Mouse (Mus musculus): ENCODE data around the gene Zmynd15.
A peak's percentile ranks its signal among the peaks of the same experiment; 100 is the strongest.
"Not testable (repeated sequence)": the region's sequence is repeated elsewhere in the genome, so short reads cannot be mapped to it uniquely, and the experiment has no call there.

Zmynd15 gene

DNA sequence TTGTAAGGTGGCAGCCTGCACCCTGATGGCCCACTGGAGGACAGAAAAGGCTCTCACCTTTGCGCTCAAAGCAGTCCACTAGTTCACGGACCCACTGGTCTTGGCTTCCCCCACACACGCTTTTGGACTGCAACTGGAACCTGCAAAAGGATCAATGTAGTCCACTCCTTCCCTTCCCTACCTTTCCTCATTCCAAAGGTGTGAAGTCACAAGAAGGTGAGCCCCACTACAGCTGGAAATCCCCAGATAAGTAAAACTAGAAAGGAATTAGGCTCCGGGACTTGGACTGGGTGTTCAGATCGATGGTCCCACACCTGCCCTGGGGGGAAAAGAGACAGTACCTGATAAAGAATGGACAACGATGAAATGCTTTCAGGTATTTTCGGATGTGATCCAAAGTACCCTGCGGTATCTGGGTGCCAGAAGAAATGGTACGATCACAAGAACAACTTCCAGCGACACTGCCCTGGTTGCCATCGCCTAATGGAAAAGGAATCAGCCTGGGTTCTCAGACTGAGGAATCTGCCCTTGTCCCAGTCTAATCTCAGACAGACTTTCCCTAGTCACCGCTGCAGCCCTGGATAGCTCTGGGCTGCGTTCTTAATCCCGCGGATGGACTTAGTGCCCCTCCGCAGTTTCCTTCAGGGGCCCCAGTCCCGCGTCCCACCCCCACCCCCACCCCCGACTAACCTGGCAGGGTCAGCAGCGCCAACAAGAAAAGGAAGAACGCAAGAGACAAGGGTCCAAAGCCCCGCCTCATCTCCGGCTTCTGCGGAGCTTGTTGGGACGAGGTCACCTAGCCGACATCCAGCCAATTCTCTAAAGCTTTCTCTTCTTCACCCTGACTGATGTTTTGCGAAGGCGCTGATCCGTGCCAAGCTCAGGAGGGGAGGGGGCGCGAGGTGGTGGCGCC is at the start of gene Zmynd15:
TSS of gene Zmynd15 (plus strand) at position 746 of the 913 bp plus-strand sequence.
- DNase-seq (ENCODE audit: low read depth, low spot score) = peak; percentile 16

DNA sequence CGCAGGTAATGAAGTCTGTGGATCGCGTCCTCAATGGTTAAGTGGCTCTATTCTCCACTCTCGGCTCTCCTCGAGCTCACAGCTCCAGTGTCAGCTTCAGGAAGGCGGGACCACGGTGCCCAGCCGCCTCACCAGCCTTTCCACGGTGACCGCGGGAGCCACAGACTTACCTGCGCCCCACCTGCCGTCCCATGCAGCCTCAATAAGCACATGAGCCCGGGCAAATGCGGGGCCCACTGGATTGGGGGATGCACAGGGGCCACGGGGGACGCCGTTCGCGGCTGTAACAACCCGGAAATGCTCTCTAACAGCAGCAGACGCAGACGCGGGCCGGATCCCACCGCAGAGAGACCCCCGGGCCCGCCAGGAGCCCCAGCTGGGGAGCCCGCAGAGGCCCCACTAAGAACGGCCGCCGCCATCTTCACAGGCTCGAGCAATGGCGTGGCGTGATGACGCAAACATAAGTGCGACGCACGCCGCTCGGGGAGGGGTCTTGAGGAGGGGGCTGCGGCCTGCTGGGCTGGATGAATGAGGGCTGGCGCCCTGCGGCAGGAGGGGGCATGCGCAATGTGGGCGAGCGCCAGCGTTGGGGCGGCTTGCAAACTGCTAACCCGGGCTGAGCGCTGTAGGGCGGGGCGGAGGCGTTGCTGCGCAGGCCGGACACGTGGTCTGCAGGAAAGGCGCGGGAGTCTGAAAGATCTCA is 49.5 kb upstream of the Zmynd15 start, which contains the start of gene Pelp1:
TSS of gene Pelp1 (minus strand) at position 438 of the 703 bp plus-strand sequence.
- peak; percentile 87 for DNase-seq (ENCODE audit: low read depth, low spot score)

DNA sequence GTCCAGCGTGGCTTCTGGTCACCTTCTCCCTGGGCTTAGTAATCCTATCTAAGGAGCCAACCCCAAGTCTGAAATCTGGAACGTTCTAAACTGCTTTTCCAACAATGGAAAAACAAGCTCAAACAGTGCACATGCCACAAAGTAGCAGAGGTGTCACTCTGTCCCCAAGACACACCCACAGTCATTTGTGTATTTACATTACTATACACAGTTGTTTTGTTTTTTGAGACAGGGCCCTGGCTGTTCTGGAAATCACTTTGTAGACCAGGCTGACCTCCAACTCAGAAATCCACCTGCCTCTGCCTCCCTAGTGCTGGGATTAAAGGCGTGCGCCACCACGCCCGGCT is 49.0 kb upstream of the Zmynd15 start:
- DNase-seq (ENCODE audit: low read depth, low spot score) = no peak

DNA sequence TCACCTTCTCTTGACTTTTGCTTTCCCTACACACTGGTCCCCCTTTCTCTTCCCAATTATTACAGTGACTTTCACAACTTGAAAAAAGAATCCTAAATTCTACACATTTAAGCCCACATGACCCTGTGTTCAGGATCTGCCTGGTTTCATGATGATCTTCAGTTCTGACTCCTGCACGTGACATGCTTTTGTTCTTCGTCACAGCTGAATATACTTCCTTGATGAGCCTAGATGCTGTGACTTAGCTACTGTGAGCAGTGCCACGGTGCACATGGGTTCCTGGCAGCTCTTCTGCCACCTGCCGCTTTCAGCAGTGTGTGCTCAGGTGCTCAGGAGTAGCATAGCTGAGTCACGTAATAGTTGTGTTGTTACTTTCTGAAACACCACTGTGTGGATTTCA is 46.6 kb upstream of the Zmynd15 start:
- no peak for DNase-seq (ENCODE audit: low read depth, low spot score)

DNA sequence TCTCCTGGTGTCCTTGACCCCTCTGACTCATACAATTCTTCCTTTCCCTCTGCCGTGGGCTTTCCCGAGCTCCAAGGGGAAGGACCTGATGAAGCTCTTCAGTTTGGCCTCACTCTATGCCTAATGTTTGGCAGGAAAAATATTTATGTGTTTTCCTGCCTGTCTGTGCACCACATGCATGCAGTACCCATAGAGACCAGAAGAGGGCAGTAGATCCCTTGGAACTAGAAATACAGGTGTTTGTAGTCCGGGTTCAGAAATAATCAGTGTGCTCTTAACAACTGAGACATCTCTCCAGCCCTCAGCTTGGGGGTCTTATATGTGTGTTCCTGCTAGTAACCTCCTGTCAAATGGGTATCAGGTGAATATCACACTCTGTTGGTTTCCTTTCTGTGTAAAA is 45.3 kb upstream of the Zmynd15 start:
- peak; percentile 62 for DNase-seq (ENCODE audit: low read depth, low spot score)

DNA sequence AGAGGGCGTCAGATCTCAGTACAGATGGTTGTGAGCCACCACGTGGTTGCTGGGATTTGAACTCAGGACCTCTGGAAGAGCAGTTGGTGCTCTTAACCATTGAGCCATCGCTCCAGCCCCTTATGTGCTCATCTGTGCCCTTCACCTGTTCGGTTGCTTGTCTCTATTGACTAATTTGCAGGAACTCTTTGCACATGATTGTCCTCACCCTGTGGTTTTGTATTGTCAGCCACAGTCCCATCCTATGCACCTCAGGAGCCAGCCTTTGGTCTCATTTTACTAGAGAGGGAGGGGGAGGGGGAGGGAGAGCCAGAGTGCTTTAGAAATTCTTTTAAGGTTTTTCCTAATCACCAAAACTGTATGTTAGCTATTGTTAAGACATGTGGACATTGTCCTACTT is 41.0 kb upstream of the Zmynd15 start:
- no peak for DNase-seq (ENCODE audit: low read depth, low spot score)

DNA sequence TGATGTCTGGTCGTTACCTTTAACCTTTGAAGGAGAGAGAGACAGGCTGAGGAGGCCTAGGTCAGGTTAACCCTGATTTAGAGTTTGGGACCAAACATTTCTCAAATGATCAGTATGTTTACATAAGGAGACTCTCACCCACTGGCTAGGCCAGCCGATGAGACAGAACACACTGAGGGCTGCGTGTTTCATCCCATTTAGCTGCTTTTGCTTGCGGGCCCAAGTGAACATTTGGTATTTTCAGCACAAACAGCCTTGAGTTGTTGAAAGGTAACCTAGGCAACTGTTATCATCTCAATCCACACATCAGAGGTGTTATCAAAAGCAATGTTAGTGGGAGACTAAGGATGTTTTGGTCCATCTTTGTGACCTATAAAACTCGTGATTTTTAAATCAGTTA is 39.7 kb upstream of the Zmynd15 start:
- DNase-seq (ENCODE audit: low read depth, low spot score) = no peak

DNA sequence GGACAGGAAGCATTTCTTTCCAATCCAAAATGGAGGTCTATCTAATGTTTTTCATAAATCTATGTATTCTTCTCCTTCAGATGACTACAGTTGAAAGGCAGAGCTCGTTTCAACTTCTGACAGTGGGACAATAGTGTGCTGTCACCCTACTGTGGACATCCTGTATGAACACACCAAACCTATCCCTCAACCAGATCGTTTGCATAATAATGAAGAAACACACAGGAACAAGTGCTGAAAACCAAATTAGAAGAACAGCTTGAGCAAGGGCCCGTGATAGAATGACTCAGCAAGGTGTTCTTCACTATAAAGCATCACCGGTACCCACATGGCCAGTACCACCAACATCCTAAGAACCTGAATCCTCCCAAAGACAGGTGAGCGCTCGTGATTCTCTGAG is 32.6 kb upstream of the Zmynd15 start:
- DNase-seq (ENCODE audit: low read depth, low spot score) = not testable (repeated sequence)

DNA sequence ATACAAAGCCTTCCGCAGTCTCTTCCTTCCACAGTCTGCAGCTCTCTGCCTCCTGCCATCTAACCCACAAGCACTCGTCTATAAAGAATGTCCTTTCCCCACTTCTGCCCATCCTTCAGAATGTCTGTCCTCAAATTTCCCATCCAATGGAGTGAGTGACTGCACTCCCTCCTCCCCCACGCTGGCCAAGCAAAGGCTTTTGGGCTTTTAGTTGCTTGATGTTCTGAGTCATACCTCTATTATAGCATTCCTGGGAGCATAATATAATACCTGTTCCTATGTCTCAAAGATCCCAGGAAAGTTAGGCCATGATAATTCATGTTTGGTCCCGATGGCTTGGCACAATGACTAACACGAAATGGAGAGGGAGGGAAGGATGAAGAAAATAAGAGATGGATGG is 27.7 kb upstream of the Zmynd15 start:
- DNase-seq (ENCODE audit: low read depth, low spot score) = no peak

DNA sequence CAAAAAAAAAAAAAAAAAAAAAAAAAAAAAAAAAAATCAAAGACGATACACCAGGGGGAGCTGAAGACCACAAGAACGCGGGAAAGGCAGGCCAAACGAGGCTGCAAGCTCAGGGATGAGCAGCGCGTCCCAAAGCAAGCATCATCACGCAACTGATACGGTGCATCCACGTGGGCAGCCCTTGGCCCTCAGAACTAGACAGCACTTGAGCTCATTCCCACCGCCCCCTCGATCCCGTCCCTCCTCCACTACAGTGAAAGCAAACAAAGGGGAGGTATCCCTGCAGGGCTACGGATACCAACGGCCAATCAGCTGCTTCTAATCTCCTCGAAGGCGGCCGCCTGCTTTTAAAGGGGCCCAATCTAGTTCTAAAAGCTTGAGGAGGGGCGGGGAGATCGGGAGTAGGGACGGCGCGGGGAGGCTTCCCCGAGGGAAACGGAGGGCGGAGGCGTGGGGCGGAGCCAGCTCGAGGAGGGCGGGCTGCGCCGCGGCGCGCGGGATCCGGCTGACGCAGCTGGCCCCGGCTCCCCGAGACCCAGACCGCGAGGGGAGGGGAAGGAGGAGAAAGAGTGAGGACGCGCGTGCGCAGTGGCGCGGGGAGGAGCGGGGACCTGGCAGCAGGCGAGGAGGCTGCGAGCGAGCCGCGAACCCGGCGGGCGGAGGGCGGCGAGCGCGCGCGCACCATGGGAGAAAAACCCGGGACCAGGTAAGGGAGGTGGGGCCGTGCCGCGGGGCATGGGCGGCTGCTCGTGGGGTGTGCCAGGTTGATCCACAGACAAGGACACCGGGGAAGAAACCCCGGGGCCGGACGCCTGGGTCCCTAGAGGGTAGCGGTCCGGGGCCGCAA is 27.0 kb upstream of the Zmynd15 start, which contains the start of gene Arrb2:
TSS of gene Arrb2 (plus strand) at position 588 of the 847 bp plus-strand sequence.
- DNase-seq (ENCODE audit: low read depth, low spot score) = peak; percentile 95

DNA sequence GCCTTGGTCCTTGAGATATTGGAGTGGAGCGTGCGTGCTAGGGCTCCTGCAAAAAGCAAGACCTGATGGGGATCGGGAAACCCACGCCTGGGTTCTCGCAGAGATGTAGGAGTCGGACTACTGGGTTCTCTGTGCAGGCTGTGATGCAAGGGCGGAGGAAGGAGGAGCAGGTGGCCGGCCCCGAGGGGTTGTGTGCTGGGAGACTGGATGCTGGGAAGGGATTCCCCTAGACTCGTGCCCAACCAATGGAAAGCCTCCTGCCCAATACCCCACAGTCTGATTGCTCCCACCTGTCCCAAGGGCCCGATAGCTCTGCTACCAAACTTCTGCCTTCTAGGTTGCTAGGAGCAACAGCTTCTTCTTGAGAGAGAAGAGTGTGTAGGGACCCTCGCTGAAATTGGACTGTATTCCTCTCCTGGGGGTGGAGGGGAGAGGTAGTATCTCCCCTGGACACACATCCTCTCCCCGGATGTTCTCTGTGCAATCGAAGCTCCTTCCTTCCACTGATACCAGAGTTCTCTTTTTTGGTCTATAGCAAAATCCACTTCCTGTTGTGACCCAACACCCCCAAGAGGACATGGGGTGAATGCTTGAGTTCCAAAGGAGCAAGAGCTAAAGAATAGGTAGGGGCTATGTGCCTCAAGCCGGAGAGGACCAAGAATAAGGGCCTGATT is 26.2 kb upstream of the Zmynd15 start:
- no peak for DNase-seq (ENCODE audit: low read depth, low spot score)

DNA sequence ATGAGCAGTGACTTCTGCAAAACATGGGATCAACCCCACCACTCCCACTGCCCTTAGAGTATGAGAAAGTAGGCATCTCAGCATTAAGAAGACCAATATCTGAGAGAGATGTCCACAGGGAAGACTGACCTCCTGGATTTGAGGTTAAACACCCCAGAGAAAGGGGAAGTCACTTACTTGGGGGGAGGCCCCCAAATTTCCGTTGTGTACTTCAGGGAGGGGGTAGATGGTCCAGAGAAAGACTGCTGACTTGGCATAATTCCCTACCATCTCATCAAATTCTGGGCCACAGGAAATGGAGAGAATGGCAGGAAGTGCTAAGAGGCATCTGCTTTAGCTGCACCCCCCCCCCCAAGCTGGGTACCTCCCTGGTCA is 25.7 kb upstream of the Zmynd15 start:
- DNase-seq (ENCODE audit: low read depth, low spot score) = no peak

DNA sequence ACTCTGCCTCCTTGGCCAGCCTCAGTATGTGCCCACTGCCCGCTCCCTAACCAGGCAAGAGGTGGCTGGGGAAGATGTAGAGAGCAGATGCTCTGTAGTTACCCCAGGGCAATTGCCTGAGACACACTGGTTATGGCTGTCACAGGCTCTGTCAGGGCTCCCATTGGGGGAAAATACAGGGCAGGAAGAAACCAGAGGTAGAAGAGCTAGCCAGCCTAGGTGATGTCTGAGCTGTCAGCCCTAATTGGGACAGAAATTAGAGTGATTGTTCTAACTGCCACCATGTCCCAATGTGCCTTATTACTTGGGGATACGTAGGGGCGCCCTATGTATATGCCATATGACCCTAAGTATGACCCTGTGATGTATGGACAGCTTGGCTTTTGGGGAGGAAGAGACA is 25.3 kb upstream of the Zmynd15 start:
- no peak for DNase-seq (ENCODE audit: low read depth, low spot score)

DNA sequence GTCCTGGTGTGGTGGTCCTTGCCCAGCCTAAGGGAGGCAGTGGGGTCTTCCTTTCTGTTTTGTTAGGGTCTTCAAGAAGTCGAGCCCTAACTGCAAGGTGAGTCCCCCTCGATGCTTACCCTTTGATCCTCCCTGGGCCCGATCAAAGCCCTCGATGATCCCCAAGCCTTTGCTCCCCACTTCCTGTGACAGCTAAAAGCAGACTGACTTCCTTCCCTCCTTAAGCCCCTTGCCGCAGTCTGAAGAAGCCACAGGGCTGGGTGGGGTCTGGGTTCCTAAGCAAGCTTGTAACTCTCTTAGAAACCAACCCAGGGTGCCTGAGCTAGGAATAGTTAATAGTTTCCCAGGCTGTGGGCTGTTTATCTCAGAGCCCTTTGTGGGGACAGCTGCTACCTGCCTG is 23.8 kb upstream of the Zmynd15 start:
- DNase-seq (ENCODE audit: low read depth, low spot score) = no peak

DNA sequence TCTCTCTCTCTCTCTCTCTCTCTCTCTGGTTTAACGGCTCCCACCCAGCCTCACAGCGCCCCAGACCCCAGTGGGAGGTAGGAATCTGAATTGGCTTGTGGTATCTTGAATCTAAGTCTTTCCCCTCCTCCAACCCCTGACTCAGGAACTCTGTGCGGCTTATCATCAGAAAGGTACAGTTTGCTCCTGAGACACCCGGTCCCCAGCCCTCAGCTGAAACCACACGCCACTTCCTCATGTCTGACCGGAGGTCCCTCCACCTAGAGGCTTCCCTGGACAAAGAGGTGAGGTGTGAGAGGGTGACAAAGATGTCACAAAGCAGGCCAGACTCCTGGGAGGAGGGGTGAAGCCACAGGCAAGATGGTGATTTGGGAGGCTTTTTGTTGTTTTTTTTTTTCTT is 21.8 kb upstream of the Zmynd15 start:
- DNase-seq (ENCODE audit: low read depth, low spot score) = no peak

DNA sequence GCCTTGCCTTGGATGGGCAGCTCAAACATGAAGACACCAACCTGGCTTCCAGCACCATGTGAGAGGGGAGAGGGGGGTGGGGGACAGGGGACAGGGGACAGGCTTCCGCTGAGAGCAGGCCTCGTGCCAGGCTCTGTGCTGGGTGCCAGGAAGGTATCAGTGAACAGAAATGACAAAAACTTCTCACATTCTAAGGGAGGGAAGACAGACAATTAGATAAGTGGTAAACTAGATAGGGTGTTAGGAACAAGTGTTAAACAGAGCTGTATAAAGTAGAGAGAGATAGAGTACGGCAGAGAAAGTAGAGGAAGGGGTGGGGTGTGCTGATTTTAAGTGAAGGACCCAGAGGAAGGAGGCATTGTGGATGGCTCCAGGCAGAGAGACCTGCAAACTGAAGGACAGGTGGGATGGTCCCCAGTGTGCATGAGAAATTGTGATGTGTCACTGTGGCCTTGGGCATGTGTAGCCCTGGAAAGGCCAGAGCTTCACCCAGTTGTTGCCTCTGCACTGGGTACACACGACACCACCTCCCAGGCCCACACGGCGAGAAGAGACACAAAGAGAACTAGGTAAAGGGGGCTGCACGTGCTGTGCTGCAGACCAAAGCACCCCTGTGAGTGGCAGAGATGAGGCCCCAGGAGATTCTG is 20.4 kb upstream of the Zmynd15 start:
- no peak for DNase-seq (ENCODE audit: low read depth, low spot score)

DNA sequence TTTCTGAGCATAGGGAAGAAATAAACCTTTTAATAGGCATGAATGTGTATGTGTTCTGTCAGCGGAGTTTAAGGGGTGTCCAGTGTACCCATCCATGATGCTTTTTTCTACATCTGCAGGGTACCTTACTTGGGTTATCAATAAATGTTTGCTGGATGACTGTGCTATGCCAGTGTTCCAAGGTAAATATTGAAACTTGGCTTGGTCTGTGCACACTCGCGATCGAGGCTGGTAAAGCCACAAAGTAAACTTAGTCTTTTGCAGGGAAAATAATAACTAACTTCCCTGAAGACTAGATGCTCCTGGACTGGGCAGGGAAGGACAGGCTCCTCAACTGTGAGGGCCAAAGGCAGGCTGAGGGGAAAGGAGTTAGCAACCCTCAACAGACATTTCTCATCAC is 18.6 kb upstream of the Zmynd15 start:
- DNase-seq (ENCODE audit: low read depth, low spot score) = no peak

DNA sequence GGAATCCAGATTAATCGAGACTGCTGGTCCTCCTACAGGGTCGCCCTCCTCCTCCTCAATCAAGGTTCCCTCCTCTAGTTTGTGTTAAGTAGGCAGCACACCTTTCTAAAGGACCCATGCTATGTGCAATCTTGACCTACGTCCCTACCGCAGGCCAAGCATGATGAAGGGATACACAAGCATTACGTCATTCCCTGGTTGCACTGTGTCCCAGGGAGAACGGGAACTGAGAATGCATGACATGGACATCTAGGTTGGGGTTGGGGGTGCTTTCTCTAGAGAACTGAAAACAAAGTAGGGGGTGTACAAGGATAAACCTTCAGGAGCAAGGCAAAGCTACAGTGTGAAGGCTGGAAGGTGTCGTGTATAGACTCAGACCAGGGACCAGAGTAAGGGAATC is 17.4 kb upstream of the Zmynd15 start:
- DNase-seq (ENCODE audit: low read depth, low spot score) = no peak

DNA sequence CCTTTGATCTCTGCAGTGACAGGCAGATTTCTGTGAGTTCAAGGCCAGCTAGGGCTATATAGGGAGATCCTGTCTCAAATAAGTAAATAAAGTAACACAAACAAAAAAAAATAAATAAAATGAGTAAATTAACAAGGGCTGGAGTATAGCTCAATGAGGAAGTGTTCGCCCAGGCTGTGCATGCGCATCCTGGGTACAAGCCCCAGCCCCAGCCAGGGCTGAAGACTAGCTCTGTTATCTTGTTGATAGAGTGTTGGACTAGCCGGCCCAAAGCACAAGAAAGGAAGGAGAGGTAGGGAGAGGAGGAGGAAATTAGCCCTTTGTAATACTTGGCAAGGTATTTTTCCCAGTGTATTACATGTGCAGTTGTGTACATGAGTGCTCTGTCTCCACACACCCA is 15.3 kb upstream of the Zmynd15 start:
- DNase-seq (ENCODE audit: low read depth, low spot score) = no peak

DNA sequence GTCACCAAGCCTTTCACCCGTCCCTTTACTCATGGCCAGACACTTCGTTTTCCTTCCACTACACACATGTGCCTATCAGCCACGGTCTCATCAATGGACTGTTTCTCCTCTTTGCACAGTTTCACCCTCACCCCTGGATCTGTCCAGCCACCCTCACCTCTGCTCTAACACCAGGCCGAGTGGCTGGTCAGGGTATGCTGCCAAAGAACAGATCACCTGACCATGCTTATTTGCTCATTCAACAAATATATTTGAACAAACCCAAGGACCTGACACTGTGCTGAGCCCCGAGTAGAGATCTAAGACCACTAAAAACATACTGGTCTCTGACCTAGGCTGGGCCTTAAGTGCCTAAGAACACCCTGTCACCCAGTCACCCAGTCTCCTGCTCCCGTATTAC is 14.6 kb upstream of the Zmynd15 start:
- DNase-seq (ENCODE audit: low read depth, low spot score) = no peak

DNA sequence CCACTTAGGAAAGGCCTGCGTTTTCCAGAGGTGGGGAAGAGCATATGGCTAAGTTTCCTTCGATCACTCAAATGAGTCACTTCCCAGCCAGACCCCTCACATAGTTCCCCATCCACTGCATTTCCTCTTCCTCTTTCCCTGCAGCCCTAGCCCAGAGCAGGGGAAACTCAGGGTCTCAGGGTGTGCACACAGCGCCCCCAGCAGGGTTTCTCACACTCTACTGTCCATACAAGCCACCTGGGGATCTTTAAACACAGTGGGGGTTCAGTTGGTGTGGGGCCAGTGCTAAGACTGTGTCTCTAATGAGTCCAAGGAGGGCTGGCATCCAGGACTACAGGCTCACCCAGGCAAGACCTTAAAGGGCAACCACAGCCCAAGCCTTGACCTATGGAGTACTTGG is 12.5 kb upstream of the Zmynd15 start:
- no peak for DNase-seq (ENCODE audit: low read depth, low spot score)

Measured in retina, postnatal 7 days (tissue).